Mouse (Mus musculus) neural tube, embryonic 11.5 days (tissue): ENCODE results near the gene Vmn2r114. TPM values are rescaled to one million over a fixed set of nuclear protein-coding genes. Genes with fewer than 3 reads are reported as not detected.
"Not testable (repeated sequence)": the region's sequence is repeated elsewhere in the genome, so short reads cannot be mapped to it uniquely, and the experiment has no call there.

Source experiments
- ATAC-seq: fragments of 200-750 bp; cut with Nextera tagmentation; 2 replicates; pipeline ENCODE4 v1.8.0; 2017; ENCODE audit warnings: moderate number of reproducible peaks, mild to moderate bottlenecking, moderate TSS enrichment, moderate library complexity; ENCODE audit not compliant: insufficient read depth, low FRiP score, low TSS enrichment
- DNase-seq: peaks from one replicate; pipeline ENCODE4 v3.0.0-alpha.2; 2015; ENCODE audit warnings: low spot score
- H3K27ac ChIP-seq: fragments of 300-500 bp; sonication (generic); 2 replicates; pipeline ENCODE4 v1.5.1; 2014; ENCODE audit warnings: low read depth, mild to moderate bottlenecking, low read length
- H3K27me3 ChIP-seq: fragments of 300-500 bp; sonication (generic); 2 replicates; pipeline ENCODE4 v1.6.1; 2014; ENCODE audit warnings: mild to moderate bottlenecking, low read length, mixed read lengths; ENCODE audit not compliant: control insufficient read depth, insufficient read depth
- H3K36me3 ChIP-seq: fragments of 300-500 bp; sonication (generic); 2 replicates; pipeline ENCODE4 v1.6.1; 2014; ENCODE audit warnings: mild to moderate bottlenecking, low read length, moderate library complexity, mixed read lengths; ENCODE audit not compliant: control insufficient read depth, insufficient read depth
- H3K4me1 ChIP-seq: fragments of 300-500 bp; sonication (generic); 2 replicates; pipeline ENCODE4 v1.6.1; 2014; ENCODE audit warnings: low read length, mixed read lengths; ENCODE audit not compliant: control insufficient read depth, insufficient read depth
- H3K4me2 ChIP-seq: fragments of 300-500 bp; sonication (generic); 2 replicates; pipeline ENCODE4 v1.6.1; 2014; ENCODE audit warnings: low read depth, mild to moderate bottlenecking, moderate library complexity
- H3K4me3 ChIP-seq: fragments of 300-500 bp; sonication (generic); 2 replicates; pipeline ENCODE4 v1.5.1; 2014; ENCODE audit warnings: low read depth, low read length
- H3K9ac ChIP-seq: fragments of 300-500 bp; sonication (generic); 2 replicates; pipeline ENCODE4 v1.6.1; 2014; ENCODE audit warnings: mild to moderate bottlenecking, low read length
- H3K9me3 ChIP-seq: fragments of 300-500 bp; sonication (generic); 2 replicates; pipeline ENCODE4 v1.6.1; 2016; ENCODE audit warnings: low read length; ENCODE audit not compliant: control insufficient read depth
- whole genome bisulfite sequencing: fragments of 180-500 bp; shearing (Covaris S2); extraction: QIAGEN DNeasy Blood & Tissue Kit; methylation state at CpG from one replicate; pipeline ENCODE4 v1.1.7; 2014; 5-methylcytosine and 5-hydroxymethylcytosine counted together
- polyA plus RNA-seq: library from polyadenylated mRNA; unstranded; fragments of >200 nt; fragmentation: Nextera tagmentation; extraction: Ambion mirVana; gene quantifications from 2 replicates; pipeline ENCODE4 v1.2.1, GENCODE M21; 2014

The Vmn2r114 gene
- polyA plus RNA-seq, result not detected in 2 replicates

- not testable (repeated sequence) for H3K27me3 ChIP-seq, H3K9me3 ChIP-seq, DNase-seq, H3K27ac ChIP-seq, H3K4me3 ChIP-seq, H3K36me3 ChIP-seq, H3K4me2 ChIP-seq, H3K9ac ChIP-seq, ATAC-seq, H3K4me1 ChIP-seq
- WGBS, result 71% methylated on average over 2 of the region's 2 CpGs
Observed at GRCm38 (mm10) chr17:23312437-23312836, at the start of gene Vmn2r114. TSS of gene Vmn2r114 (minus strand) at chr17:23312537.

DNA sequence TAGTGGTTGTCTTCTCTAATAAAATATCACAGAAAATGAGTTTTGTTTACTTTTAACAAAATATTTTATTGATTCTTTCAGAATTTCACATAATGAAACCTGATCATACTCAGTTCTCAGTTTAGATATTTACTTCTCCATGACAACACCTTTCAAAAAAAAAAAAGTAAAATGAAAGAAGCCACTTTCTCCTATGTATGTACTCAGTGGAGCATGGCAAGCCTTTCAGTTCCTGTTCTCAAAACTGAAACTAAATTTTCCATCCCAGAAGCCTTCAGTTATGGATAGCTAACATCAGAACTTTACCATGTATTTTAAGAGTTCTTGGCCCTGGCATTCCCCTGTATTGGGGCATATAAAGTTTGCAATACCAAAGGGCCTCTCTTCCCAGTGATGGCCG, 39.3 kb upstream of the Vmn2r114 start:
- no peak for ATAC-seq
- no peak for DNase-seq
- H3K4me1 ChIP-seq, result no peaks in the 10 kb centered on the region
- no peak overlapping the region for H3K4me3 ChIP-seq
- H3K27me3 ChIP-seq, result no peaks in the 10 kb centered on the region
- no peak overlapping the region for H3K9ac ChIP-seq
- H3K9me3 ChIP-seq, result no peaks in the 10 kb centered on the region
- no peak overlapping the region for H3K4me2 ChIP-seq
- WGBS, result 81% methylated on average over 1 of the region's 1 CpGs
- H3K27ac ChIP-seq, result no peak overlapping the region
- H3K36me3 ChIP-seq, result no peaks in the 10 kb centered on the region

- H3K36me3 ChIP-seq, ATAC-seq, H3K9ac ChIP-seq, H3K4me2 ChIP-seq, H3K27ac ChIP-seq, H3K4me1 ChIP-seq, H3K27me3 ChIP-seq, DNase-seq, H3K4me3 ChIP-seq, H3K9me3 ChIP-seq: not testable (repeated sequence)
- 58% methylated on average over 2 of the region's 2 CpGs for WGBS
Observed at GRCm38 (mm10) chr17:23343441-23343840, 31.1 kb upstream of the Vmn2r114 start, which contains the start of gene Vmn2r115. TSS of gene Vmn2r115 (plus strand) at chr17:23343741.

GRCm38 (mm10) chr17:23330657-23331056, 18.3 kb upstream of the Vmn2r114 start:
- WGBS, result 77% methylated on average over 6 of the region's 6 CpGs
- no peak for DNase-seq

More at GRCm38 (mm10) chr17:23330657-23331056, 18.3 kb upstream of the Vmn2r114 start:
- no peak; the same call in 1 of the 2 replicates for ATAC-seq
- no peak overlapping the region for H3K9ac ChIP-seq
- no peak overlapping the region for H3K4me3 ChIP-seq
- no peak overlapping the region for H3K27ac ChIP-seq
- no peaks in the 10 kb centered on the region for H3K4me1 ChIP-seq
- peaks cover 5% of the 10 kb centered on the region; the same call in 1 of the 2 replicates for H3K9me3 ChIP-seq
- no peaks in the 10 kb centered on the region for H3K36me3 ChIP-seq
- no peak overlapping the region for H3K4me2 ChIP-seq
- H3K27me3 ChIP-seq, result no peaks in the 10 kb centered on the region

Other genes starting within 250 kb of the Vmn2r114 start
- gene Zfp40, start 119.3 kb downstream of the Vmn2r114 start, polyA plus RNA-seq, result 18.0 and 19.5 TPM in 2 replicates
- not detected in 2 replicates for gene Vmn2r115, start 31.2 kb upstream of the Vmn2r114 start, polyA plus RNA-seq
- gene Vmn2r116, start 72.1 kb upstream of the Vmn2r114 start, polyA plus RNA-seq, result not detected in 2 replicates
- gene Vmn2r117, start 167.2 kb upstream of the Vmn2r114 start, polyA plus RNA-seq, result not detected in 2 replicates